Comparison of ENCODE assay signal across 9 mouse cellular contexts in genomic region chr17:72857677-72858633, GRCm38 (mm10). TPM values are rescaled to one million over a fixed set of nuclear protein-coding genes. Genes with fewer than 3 reads are reported as not detected.
DNase-seq lines count a peak whose midpoint lies in the region; ATAC-seq and TF ChIP-seq lines count a peak whose summit lies in the region.
"Had no signal": no experiment of that assay in that cellular context is flagged by ENCODE, and none has a peak within 500 bp of the region (broad histone marks: within the 10 kb centered on the region; RNA-seq: fewer than 3 reads in every experiment).

No protein-coding gene starts in this region.

- H3K36me3 ChIP-seq in MEL (ENCODE audit: control insufficient read depth in 1 of 2, insufficient read depth in 2 of 2, low read length in 2 of 2) = no peaks in the 10 kb centered on the region
- H3K36me3 ChIP-seq in forebrain, embryonic 13.5 days (ENCODE audit: poor library complexity, severe bottlenecking) = 0 out of 2 replicates have a peak, but pooled peaks cover 6% of the 10 kb centered on the region
- peaks cover 4% of the 10 kb centered on the region; the same call in 1 of the 2 replicates for H3K36me3 ChIP-seq in hindbrain, embryonic 15.5 days

- H3K9ac ChIP-seq in MEL (ENCODE audit: control insufficient read depth, low read depth, low read length, poor library complexity, severe bottlenecking) = no peak overlapping the region
- no peak overlapping the region for H3K9ac ChIP-seq in forebrain, embryonic 13.5 days
- no peak overlapping the region for H3K9ac ChIP-seq in hindbrain, embryonic 15.5 days
- H3K9ac ChIP-seq: heart, embryonic 15.5 days had no signal

- no peaks in the 10 kb centered on the region for H3K9me3 ChIP-seq in MEL (replicated peaks; ENCODE audit: insufficient read depth, low read length)
- no peaks in the 10 kb centered on the region for H3K9me3 ChIP-seq in forebrain, embryonic 13.5 days (replicated peaks)
- no peaks in the 10 kb centered on the region for H3K9me3 ChIP-seq in hindbrain, embryonic 15.5 days
- H3K9me3 ChIP-seq: heart, embryonic 15.5 days had no signal

- no peak for TF ChIP-seq POLR2A in MEL (IDR thresholded peaks at IDR 0.05; ENCODE audit: control insufficient read depth in 1 of 2, insufficient read depth in 1 of 2, low read depth in 1 of 2, low read length in 2 of 2, poor library complexity in 1 of 2)
- no peak for TF ChIP-seq POLR2A in brain, embryonic 14.5 days (IDR thresholded peaks at IDR 0.05; ENCODE audit: borderline replicate concordance, extremely low read depth, insufficient read depth, insufficient read length, poor library complexity, severe bottlenecking)

- TF ChIP-seq RAD21 in MEL (IDR thresholded peaks at IDR 0.05; ENCODE audit: low read depth, low read length) = peak; percentile 87

- 56% methylated on average over 13 of the region's 13 CpGs for WGBS in forebrain, embryonic 13.5 days
- 61% methylated on average over 13 of the region's 13 CpGs for WGBS in hindbrain, embryonic 15.5 days

- peak; percentile 85 for ATAC-seq in forebrain, embryonic 13.5 days
- ATAC-seq in hindbrain, embryonic 15.5 days (ENCODE audit: low FRiP score, low read depth) = peak; percentile 78
- ATAC-seq in megakaryocyte, adult 5-6 weeks (ENCODE audit: poor library complexity, severe bottlenecking) = peak; percentile 88
- ATAC-seq in erythroid progenitor cell, adult 5-6 weeks (replicated peaks; ENCODE audit: low FRiP score, poor library complexity, severe bottlenecking) = no peak; the same call in 1 of the 2 replicates

- H3K27ac ChIP-seq in MEL (ENCODE audit: control insufficient read depth, low read depth, low read length) = no peak overlapping the region
- no peak overlapping the region for H3K27ac ChIP-seq in forebrain, embryonic 13.5 days
- H3K27ac ChIP-seq in hindbrain, embryonic 15.5 days (replicated peaks) = no peak overlapping the region
- H3K27ac ChIP-seq: heart, embryonic 15.5 days had no signal

- H3K4me2 ChIP-seq in forebrain, embryonic 13.5 days = no peak overlapping the region
- no peak overlapping the region for H3K4me2 ChIP-seq in hindbrain, embryonic 15.5 days
- H3K4me2 ChIP-seq: heart, embryonic 15.5 days had no signal

- no peaks in the 10 kb centered on the region for H3K79me2 ChIP-seq in MEL (ENCODE audit: control insufficient read depth, insufficient read depth, low read length, poor library complexity)

- no peaks in the 10 kb centered on the region for H3K4me1 ChIP-seq in MEL (ENCODE audit: control insufficient read depth in 1 of 2, insufficient read depth in 2 of 2, low read length in 2 of 2)
- no peaks in the 10 kb centered on the region for H3K4me1 ChIP-seq in forebrain, embryonic 13.5 days
- H3K4me1 ChIP-seq in hindbrain, embryonic 15.5 days (replicated peaks) = no peaks in the 10 kb centered on the region

- H3K27me3 ChIP-seq in MEL (ENCODE audit: control insufficient read depth in 1 of 2, insufficient read depth in 2 of 2, low read length in 2 of 2) = no peaks in the 10 kb centered on the region; a peak in 1 of 4 replicates
- no peaks in the 10 kb centered on the region for H3K27me3 ChIP-seq in forebrain, embryonic 13.5 days
- no peaks in the 10 kb centered on the region for H3K27me3 ChIP-seq in hindbrain, embryonic 15.5 days
- H3K27me3 ChIP-seq: heart, embryonic 15.5 days had no signal

- no peak overlapping the region for H3K4me3 ChIP-seq in MEL (ENCODE audit: control insufficient read depth in 1 of 2, insufficient read depth in 1 of 2, low read depth in 2 of 2, low read length in 2 of 2)
- no peak overlapping the region for H3K4me3 ChIP-seq in forebrain, embryonic 13.5 days
- H3K4me3 ChIP-seq in hindbrain, embryonic 15.5 days = no peak overlapping the region
- H3K4me3 ChIP-seq: heart, embryonic 15.5 days had no signal

- TF ChIP-seq EP300 in MEL (IDR thresholded peaks at IDR 0.05; ENCODE audit: low read depth in 1 of 2, low read length in 2 of 2) = no peak

- peak; percentile 31 to 78 (median 57); a peak in 5 of 6 replicates for TF ChIP-seq CTCF in MEL (IDR thresholded peaks at IDR 0.05 in 2 of 3, conservative IDR thresholded peaks at IDR 0.05 in 1 of 3; ENCODE audit: control insufficient read depth in 1 of 3, insufficient read depth in 1 of 3, low read depth in 2 of 3, low read length in 3 of 3, poor library complexity in 1 of 3, severe bottlenecking in 1 of 3)
- peak; percentile 68; the same call in 1 of the 2 replicates for TF ChIP-seq CTCF in brain, embryonic 14.5 days (IDR thresholded peaks at IDR 0.05; ENCODE audit: borderline replicate concordance, extremely low read depth, insufficient read depth, insufficient read length)

- DNase-seq in MEL (ENCODE audit: low read depth, low spot score) = peak; percentile 65
- peak; percentile 81 for DNase-seq in brain, embryonic 14.5 days (ENCODE audit: low read depth)
- peak; percentile 42 to 58 for DNase-seq in layer of hippocampus, postnatal 36 days
- DNase-seq in right cerebral cortex, adult 2 months (ENCODE audit: low spot score in 2 of 2) = peak; percentile 76 to 81

TF ChIP-seq in MEL, 35 proteins besides CTCF, POLR2A, EP300 and RAD21:
- TF ChIP-seq SMC3 (IDR thresholded peaks at IDR 0.05; ENCODE audit: low read depth, low read length) (peak; percentile 79), TCF12 (IDR thresholded peaks at IDR 0.05; ENCODE audit: low read depth, low read length) (no peak), POLR2AphosphoS2 (IDR thresholded peaks at IDR 0.05; ENCODE audit: low read length) (no peak), ZC3H11A (IDR thresholded peaks at IDR 0.05; ENCODE audit: low read depth, low read length) (peak; percentile 71), GATA1 (IDR thresholded peaks at IDR 0.05; ENCODE audit: low read depth, low read length) (0 out of 2 replicates have a peak, but pooled peaks have one; percentile 5), ELF1 (IDR thresholded peaks at IDR 0.05; ENCODE audit: low read depth, low read length) (no peak)
TF ChIP-seq in MEL: peak in this region for 3.

RNA-seq across cellular contexts. Expression of gene Ypel5, which starts 21.7 kb away (rescaled TPM):
- total RNA-seq in MEL (2012; rRNA removed) = 9.2 and 12.6 TPM in 2 replicates
- polyA plus RNA-seq in MEL (2012; ENCODE audit: insufficient read depth in 1 of 2, insufficient read length in 2 of 2, low read depth in 1 of 2, low replicate concordance in 2 of 2, missing spikeins in 1 of 2) = 10 to 100 TPM; 15.5 to 80.4 TPM
- 39.1 and 42.5 TPM in 2 replicates for polyA plus RNA-seq in brain, embryonic 14.5 days (2012; rRNA removed)
- 86.1 and 90.3 TPM in 2 replicates for polyA plus RNA-seq in forebrain, embryonic 13.5 days (2015; fragmentation: Nextera tagmentation; extraction: Ambion mirVana)
- 95.4 and 98.3 TPM in 2 replicates for polyA plus RNA-seq in hindbrain, embryonic 15.5 days (2015; fragmentation: Nextera tagmentation; extraction: Ambion mirVana)
- total RNA-seq in layer of hippocampus, postnatal 36 days (2021) = 100 to 1,000 TPM in 1 of 2 experiments, 10 to 100 TPM in 1; 96.1 to 106 TPM
- 62.6 and 73.6 TPM in 2 replicates for total RNA-seq in megakaryocyte, adult 5-6 weeks (2015)
- total RNA-seq in megakaryocyte, adult 5-6 weeks (2017) = 71.0 TPM in 2 replicates
- total RNA-seq in erythroid progenitor cell, adult 5-6 weeks (2015; ENCODE audit: low replicate concordance) = 109 and 112 TPM in 2 replicates
- 92.1 and 145 TPM in 2 replicates for total RNA-seq in erythroid progenitor cell, adult 5-6 weeks (2017; ENCODE audit: low replicate concordance)
